Mouse (Mus musculus): ENCODE results near the gene Cdh20. TPM values are rescaled to one million over a fixed set of nuclear protein-coding genes. Genes with fewer than 3 reads are reported as not detected.

The Cdh20 gene
- total RNA-seq (2012; rRNA removed) (not detected in 2 replicates), polyA plus RNA-seq (2012; ENCODE audit: insufficient read depth in 1 of 2, insufficient read length in 2 of 2, low read depth in 1 of 2, low replicate concordance in 2 of 2, missing spikeins in 1 of 2) (not detected)

GRCm38 (mm10) chr1:104768371-104769249, at the start of gene Cdh20:
Gene Cdh20, plus strand, starts transcription at chr1:104768529.
- DNase-seq (ENCODE audit: low read depth, low spot score), result no peak
- Histone ChIP-seq H3K27me3 (ENCODE audit: control insufficient read depth in 1 of 2, insufficient read depth in 2 of 2, low read length in 2 of 2) (no peaks in the 10 kb centered on the region), H3K9ac (ENCODE audit: control insufficient read depth, low read depth, low read length, poor library complexity, severe bottlenecking) (no peak within 1 kb of the TSS), H3K79me2 (ENCODE audit: control insufficient read depth, insufficient read depth, low read length, poor library complexity) (no peaks in the 10 kb centered on the region), H3K4me3 (ENCODE audit: control insufficient read depth in 1 of 2, insufficient read depth in 1 of 2, low read depth in 2 of 2, low read length in 2 of 2) (no peak within 1 kb of the TSS), H3K27ac (ENCODE audit: control insufficient read depth, low read depth, low read length) (no peak within 1 kb of the TSS), H3K36me3 (ENCODE audit: control insufficient read depth in 1 of 2, insufficient read depth in 2 of 2, low read length in 2 of 2) (no peaks in the 10 kb centered on the region), H3K4me1 (ENCODE audit: control insufficient read depth in 1 of 2, insufficient read depth in 2 of 2, low read length in 2 of 2) (no peaks in the 10 kb centered on the region), H3K9me3 (replicated peaks; ENCODE audit: insufficient read depth, low read length) (no peaks in the 10 kb centered on the region)
- no peak for TF ChIP-seq MYC (IDR thresholded peaks at IDR 0.05; ENCODE audit: low read depth, low read length)

DNA sequence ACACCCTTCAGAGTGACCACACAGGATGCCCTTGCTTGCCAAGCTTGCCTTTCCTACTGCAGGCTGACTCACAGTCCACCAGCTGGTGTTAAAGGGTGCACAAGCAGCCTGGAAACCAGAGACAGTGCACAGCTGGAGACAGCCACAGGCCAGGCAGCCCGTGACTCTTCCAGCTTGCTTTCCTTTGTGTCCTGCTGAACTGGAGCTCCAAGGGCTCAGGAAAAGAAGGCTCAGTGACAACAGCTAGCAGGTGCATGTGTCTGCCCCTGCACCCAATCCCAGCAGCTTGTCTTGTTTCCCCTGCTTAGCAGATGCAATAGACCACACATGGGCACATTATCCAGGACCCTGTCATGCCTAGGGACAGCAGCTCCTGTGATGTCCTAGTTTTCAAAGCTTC, 21.5 kb upstream of the Cdh20 start:
- Histone ChIP-seq H3K9ac (ENCODE audit: control insufficient read depth, low read depth, low read length, poor library complexity, severe bottlenecking) (no peak overlapping the region), H3K79me2 (ENCODE audit: control insufficient read depth, insufficient read depth, low read length, poor library complexity) (no peaks in the 10 kb centered on the region), H3K36me3 (ENCODE audit: control insufficient read depth in 1 of 2, insufficient read depth in 2 of 2, low read length in 2 of 2) (no peaks in the 10 kb centered on the region), H3K27ac (ENCODE audit: control insufficient read depth, low read depth, low read length) (no peak overlapping the region), H3K4me1 (ENCODE audit: control insufficient read depth in 1 of 2, insufficient read depth in 2 of 2, low read length in 2 of 2) (no peaks in the 10 kb centered on the region), H3K4me3 (ENCODE audit: control insufficient read depth in 1 of 2, insufficient read depth in 1 of 2, low read depth in 2 of 2, low read length in 2 of 2) (no peak overlapping the region), H3K9me3 (replicated peaks; ENCODE audit: insufficient read depth, low read length) (no peaks in the 10 kb centered on the region), H3K27me3 (ENCODE audit: control insufficient read depth in 1 of 2, insufficient read depth in 2 of 2, low read length in 2 of 2) (no peaks in the 10 kb centered on the region)
- no peak for DNase-seq (ENCODE audit: low read depth, low spot score)
- TF ChIP-seq MAZ (IDR thresholded peaks at IDR 0.05; ENCODE audit: low read depth, low read length), result no peak
- no peak for TF ChIP-seq TCF12 (IDR thresholded peaks at IDR 0.05; ENCODE audit: low read depth, low read length)
- TF ChIP-seq GABPA (IDR thresholded peaks at IDR 0.05; ENCODE audit: low read depth, low read length), result no peak
- TF ChIP-seq SIN3A (IDR thresholded peaks at IDR 0.05; ENCODE audit: low read length), result no peak
- no peak for TF ChIP-seq MYC (IDR thresholded peaks at IDR 0.05; ENCODE audit: low read depth, low read length)
- TF ChIP-seq MXI1 (IDR thresholded peaks at IDR 0.05; ENCODE audit: low read depth, low read length), result no peak
- TF ChIP-seq KAT2A (conservative IDR thresholded peaks at IDR 0.05; ENCODE audit: low read depth, low read length), result no peak
- no peak for TF ChIP-seq CHD1 (IDR thresholded peaks at IDR 0.05; ENCODE audit: low read depth, low read length)
- no peak for TF ChIP-seq TAL1 (IDR thresholded peaks at IDR 0.05; ENCODE audit: low read length)
- TF ChIP-seq HCFC1 (IDR thresholded peaks at IDR 0.05; ENCODE audit: low read depth, low read length), result no peak
- TF ChIP-seq ZKSCAN1 (IDR thresholded peaks at IDR 0.05; ENCODE audit: low read depth, low read length), result no peak
- TF ChIP-seq MYB (IDR thresholded peaks at IDR 0.05; ENCODE audit: low read depth, low read length), result no peak
- no peak for TF ChIP-seq ZC3H11A (IDR thresholded peaks at IDR 0.05; ENCODE audit: low read depth, low read length)
- TF ChIP-seq MAX (IDR thresholded peaks at IDR 0.05; ENCODE audit: low read length), result no peak
- no peak for TF ChIP-seq USF2 (IDR thresholded peaks at IDR 0.05; ENCODE audit: borderline replicate concordance in 1 of 2, insufficient read depth in 1 of 2, low read depth in 1 of 2, low read length in 2 of 2)
- TF ChIP-seq TBP (IDR thresholded peaks at IDR 0.05; ENCODE audit: low read depth, low read length), result no peak
- no peak for TF ChIP-seq CTCF (IDR thresholded peaks at IDR 0.05 in 2 of 3, conservative IDR thresholded peaks at IDR 0.05 in 1 of 3; ENCODE audit: control insufficient read depth in 1 of 3, insufficient read depth in 1 of 3, low read depth in 2 of 3, low read length in 3 of 3, poor library complexity in 1 of 3, severe bottlenecking in 1 of 3)
- no peak for TF ChIP-seq POLR2AphosphoS5 (IDR thresholded peaks at IDR 0.05; ENCODE audit: borderline replicate concordance, low read depth, low read length)

All from MEL (cell line).